Mouse (Mus musculus): Measurements from ENCODE around the gene Pianp. TPM values are rescaled to one million over a fixed set of nuclear protein-coding genes. Genes with fewer than 3 reads are reported as not detected.

The Pianp gene
- total and polyA plus RNA-seq, 2 experiments from 2014 or later, result 32.9 to 65.4 TPM

- 0 out of 2 replicates have a peak, but pooled peaks cover 5% of the 10 kb centered on the region for H3K4me1 ChIP-seq (ENCODE audit: insufficient read depth, low read length)
- 0 out of 2 replicates have a peak, but pooled peaks cover 3% of the 10 kb centered on the region for H3K36me3 ChIP-seq (ENCODE audit: insufficient read depth, low read length)
- H3K4me3 ChIP-seq (ENCODE audit: low read length), result no peak overlapping the region
- ATAC-seq (no peak), DNase-seq (ENCODE audit: low spot score) (no peak)
- 45% methylated on average over 10 of the region's 10 CpGs for WGBS
- H3K27ac ChIP-seq, result no peak overlapping the region
- H3K4me2 ChIP-seq (ENCODE audit: low read depth, low read length), result no peak overlapping the region
- H3K9me3 ChIP-seq (ENCODE audit: low read length), result no peaks in the 10 kb centered on the region
- no peak for TF ChIP-seq CTCF (IDR thresholded peaks at IDR 0.05; ENCODE audit: low read depth)
- H3K27me3 ChIP-seq (ENCODE audit: insufficient read depth, low read length), result peaks cover 8% of the 10 kb centered on the region; the same call in 1 of the 2 replicates
- no peak overlapping the region for H3K9ac ChIP-seq (replicated peaks; ENCODE audit: low read length)
Measured at GRCm38 (mm10) chr6:124999546-124999945, 3.1 kb downstream of the Pianp start.

GRCm38 (mm10) chr6:125003706-125004105, 7.2 kb downstream of the Pianp start:
- no peak for TF ChIP-seq CTCF (IDR thresholded peaks at IDR 0.05; ENCODE audit: low read depth)
- 0 out of 2 replicates have a peak, but pooled peaks cover 3% of the 10 kb centered on the region for H3K36me3 ChIP-seq (ENCODE audit: insufficient read depth, low read length)
- H3K4me2 ChIP-seq (ENCODE audit: low read depth, low read length), result no peak overlapping the region
- WGBS, result 48% methylated on average over 3 of the region's 3 CpGs
- no peaks in the 10 kb centered on the region for H3K9me3 ChIP-seq (ENCODE audit: low read length)
- ATAC-seq, result no peak
- 0 out of 2 replicates have a peak, but pooled peaks cover 5% of the 10 kb centered on the region for H3K27me3 ChIP-seq (ENCODE audit: insufficient read depth, low read length)
- H3K9ac ChIP-seq (replicated peaks; ENCODE audit: low read length), result no peak overlapping the region
- H3K27ac ChIP-seq, result no peak overlapping the region
- no peak overlapping the region for H3K4me3 ChIP-seq (ENCODE audit: low read length)
- 0 out of 2 replicates have a peak, but pooled peaks cover under 1% of the 10 kb centered on the region for H3K4me1 ChIP-seq (ENCODE audit: insufficient read depth, low read length)
- no peak for DNase-seq (ENCODE audit: low spot score)

- no peak overlapping the region for H3K9ac ChIP-seq (replicated peaks; ENCODE audit: low read length)
- H3K27ac ChIP-seq, result no peak overlapping the region
- no peak overlapping the region for H3K4me2 ChIP-seq (ENCODE audit: low read depth, low read length)
- peaks cover 3% of the 10 kb centered on the region; the same call in 1 of the 2 replicates for H3K4me1 ChIP-seq (ENCODE audit: insufficient read depth, low read length)
- 0 out of 2 replicates have a peak, but pooled peaks cover 3% of the 10 kb centered on the region for H3K36me3 ChIP-seq (ENCODE audit: insufficient read depth, low read length)
- no peak overlapping the region for H3K4me3 ChIP-seq (ENCODE audit: low read length)
- ATAC-seq (no peak), DNase-seq (ENCODE audit: low spot score) (no peak)
- 46% methylated on average over 3 of the region's 3 CpGs for WGBS
- no peak for TF ChIP-seq CTCF (IDR thresholded peaks at IDR 0.05; ENCODE audit: low read depth)
- no peaks in the 10 kb centered on the region for H3K27me3 ChIP-seq (ENCODE audit: insufficient read depth, low read length)
- no peaks in the 10 kb centered on the region for H3K9me3 ChIP-seq (ENCODE audit: low read length)
Measured at GRCm38 (mm10) chr6:125005086-125005485, 8.6 kb downstream of the Pianp start.

- peak overlapping the region; percentile 98 for H3K27ac ChIP-seq
- H3K4me2 ChIP-seq (ENCODE audit: low read depth, low read length), result peak overlapping the region; percentile 84
- 47% methylated on average over 13 of the region's 13 CpGs for WGBS
- H3K9ac ChIP-seq (replicated peaks; ENCODE audit: low read length), result peak overlapping the region; percentile 93; the same call in 1 of the 2 replicates
- no peaks in the 10 kb centered on the region for H3K9me3 ChIP-seq (ENCODE audit: low read length)
- H3K4me1 ChIP-seq (ENCODE audit: insufficient read depth, low read length), result peaks cover 4% of the 10 kb centered on the region; the same call in 1 of the 2 replicates
- ATAC-seq (no peak), DNase-seq (ENCODE audit: low spot score) (no peak)
- TF ChIP-seq CTCF (IDR thresholded peaks at IDR 0.05; ENCODE audit: low read depth), result no peak
- H3K36me3 ChIP-seq (ENCODE audit: insufficient read depth, low read length), result peaks cover 7% of the 10 kb centered on the region; the same call in 1 of the 2 replicates
- peak overlapping the region; percentile 79 for H3K4me3 ChIP-seq (ENCODE audit: low read length)
- no peaks in the 10 kb centered on the region for H3K27me3 ChIP-seq (ENCODE audit: insufficient read depth, low read length)
Measured at GRCm38 (mm10) chr6:125008060-125008459, 11.6 kb downstream of the Pianp start.

- H3K4me3 ChIP-seq (ENCODE audit: low read length), result peak overlapping the region; percentile 79
- peak; percentile 99 for DNase-seq (ENCODE audit: low spot score)
- WGBS, result under 1% methylated on average over 32 of the region's 34 CpGs
- peak overlapping the region; percentile 84 for H3K4me2 ChIP-seq (ENCODE audit: low read depth, low read length)
- H3K9me3 ChIP-seq (ENCODE audit: low read length), result no peaks in the 10 kb centered on the region
- peak overlapping the region; percentile 98 for H3K27ac ChIP-seq
- H3K27me3 ChIP-seq (ENCODE audit: insufficient read depth, low read length), result no peaks in the 10 kb centered on the region
- no peak for TF ChIP-seq CTCF (IDR thresholded peaks at IDR 0.05; ENCODE audit: low read depth)
- H3K36me3 ChIP-seq (ENCODE audit: insufficient read depth, low read length), result peaks cover 10% of the 10 kb centered on the region; the same call in 1 of the 2 replicates
- ATAC-seq, result peak; percentile 98
- H3K4me1 ChIP-seq (ENCODE audit: insufficient read depth, low read length), result peaks cover 4% of the 10 kb centered on the region; the same call in 1 of the 2 replicates
- H3K9ac ChIP-seq (replicated peaks; ENCODE audit: low read length), result peak overlapping the region; percentile 93
Measured at GRCm38 (mm10) chr6:125008586-125009128, 12.2 kb downstream of the Pianp start.

- TF ChIP-seq CTCF (IDR thresholded peaks at IDR 0.05; ENCODE audit: low read depth), result no peak
- H3K36me3 ChIP-seq (ENCODE audit: insufficient read depth, low read length), result peaks cover 13% of the 10 kb centered on the region; the same call in 1 of the 2 replicates
- H3K27me3 ChIP-seq (ENCODE audit: insufficient read depth, low read length), result no peaks in the 10 kb centered on the region
- peak within 1 kb of the TSS; percentile 84 for H3K4me2 ChIP-seq (ENCODE audit: low read depth, low read length)
- WGBS, result 0% methylated on average over 3 of the region's 3 CpGs
- no peaks in the 10 kb centered on the region for H3K9me3 ChIP-seq (ENCODE audit: low read length)
- peaks cover 4% of the 10 kb centered on the region; the same call in 1 of the 2 replicates for H3K4me1 ChIP-seq (ENCODE audit: insufficient read depth, low read length)
- H3K4me3 ChIP-seq (ENCODE audit: low read length), result peak within 1 kb of the TSS; percentile 79
- no peak for ATAC-seq
- H3K27ac ChIP-seq, result peak within 1 kb of the TSS; percentile 98
- H3K9ac ChIP-seq (replicated peaks; ENCODE audit: low read length), result peak within 1 kb of the TSS; percentile 93
- no peak for DNase-seq (ENCODE audit: low spot score)
Measured at GRCm38 (mm10) chr6:125009129-125009180, 12.5 kb downstream of the Pianp start, which contains the start of gene Zfp384. TSS of gene Zfp384 (plus strand) at chr6:125009145.
